In genomic region chr1:40768606-40769005, GRCm38 (mm10) we compare ENCODE assay signal across 11 mouse cellular contexts. TPM values are rescaled to one million over a fixed set of nuclear protein-coding genes. Genes with fewer than 3 reads are reported as not detected.
A peak's percentile ranks its signal among the peaks of the same experiment; 100 is the strongest.
DNase-seq lines count a peak whose midpoint lies in the region; ATAC-seq and TF ChIP-seq lines count a peak whose summit lies in the region.
"Had no signal": no experiment of that assay in that cellular context is flagged by ENCODE, and none has a peak within 500 bp of the region (broad histone marks: within the 10 kb centered on the region; RNA-seq: fewer than 3 reads in every experiment).

No protein-coding gene starts in this region.

- H3K36me3 ChIP-seq in hindbrain, embryonic 10.5 days = no peaks in the 10 kb centered on the region
- H3K36me3 ChIP-seq in hindbrain, embryonic 13.5 days = peaks cover 9% of the 10 kb centered on the region
- H3K36me3 ChIP-seq in embryonic facial prominence, embryonic 14.5 days (ENCODE audit: control insufficient read depth, insufficient read depth, low read length) = no peaks in the 10 kb centered on the region
- H3K36me3 ChIP-seq in kidney, postnatal 0 days (ENCODE audit: insufficient read depth, low read length) = 0 out of 2 replicates have a peak, but pooled peaks cover 4% of the 10 kb centered on the region
- no peaks in the 10 kb centered on the region for H3K36me3 ChIP-seq in lung, embryonic 14.5 days (ENCODE audit: insufficient read depth)
- H3K36me3 ChIP-seq: liver, embryonic 15.5 days; stomach, embryonic 15.5 days had no signal

- TF ChIP-seq CTCF in kidney, postnatal 0 days (IDR thresholded peaks at IDR 0.05; ENCODE audit: low read depth) = peak; percentile 86
- TF ChIP-seq CTCF in lung, embryonic 14.5 days (IDR thresholded peaks at IDR 0.05; ENCODE audit: low read depth) = peak; percentile 70

- H3K27me3 ChIP-seq in hindbrain, embryonic 10.5 days (ENCODE audit: insufficient read depth, poor library complexity, severe bottlenecking) = 0 out of 2 replicates have a peak, but pooled peaks cover 4% of the 10 kb centered on the region
- no peaks in the 10 kb centered on the region for H3K27me3 ChIP-seq in hindbrain, embryonic 13.5 days
- H3K27me3 ChIP-seq in embryonic facial prominence, embryonic 14.5 days (replicated peaks; ENCODE audit: control insufficient read depth, insufficient read depth, low read length) = no peaks in the 10 kb centered on the region
- no peaks in the 10 kb centered on the region for H3K27me3 ChIP-seq in kidney, postnatal 0 days (ENCODE audit: insufficient read depth, low read length)
- no peaks in the 10 kb centered on the region for H3K27me3 ChIP-seq in lung, embryonic 14.5 days (ENCODE audit: insufficient read depth, low read length)
- H3K27me3 ChIP-seq: embryonic facial prominence, embryonic 13.5 days; stomach, embryonic 15.5 days had no signal

- H3K9me3 ChIP-seq in hindbrain, embryonic 10.5 days = no peaks in the 10 kb centered on the region
- H3K9me3 ChIP-seq in hindbrain, embryonic 13.5 days = no peaks in the 10 kb centered on the region
- H3K9me3 ChIP-seq in embryonic facial prominence, embryonic 14.5 days (ENCODE audit: control insufficient read depth, low read length) = no peaks in the 10 kb centered on the region
- no peaks in the 10 kb centered on the region for H3K9me3 ChIP-seq in kidney, postnatal 0 days (replicated peaks; ENCODE audit: low read length)
- H3K9me3 ChIP-seq in lung, embryonic 14.5 days (ENCODE audit: low read depth, low read length) = no peaks in the 10 kb centered on the region
- H3K9me3 ChIP-seq: embryonic facial prominence, embryonic 13.5 days; liver, embryonic 15.5 days; stomach, embryonic 15.5 days had no signal

- no peak overlapping the region for H3K9ac ChIP-seq in hindbrain, embryonic 13.5 days
- H3K9ac ChIP-seq in embryonic facial prominence, embryonic 14.5 days (ENCODE audit: low read depth, low read length) = no peak overlapping the region
- no peak overlapping the region for H3K9ac ChIP-seq in kidney, postnatal 0 days (ENCODE audit: low read depth, low read length)
- H3K9ac ChIP-seq in lung, embryonic 14.5 days = no peak overlapping the region
- H3K9ac ChIP-seq: embryonic facial prominence, embryonic 13.5 days; liver, embryonic 15.5 days; stomach, embryonic 15.5 days had no signal

- WGBS in hindbrain, embryonic 10.5 days = 31% methylated on average over 6 of the region's 6 CpGs
- WGBS in hindbrain, embryonic 13.5 days = 27% methylated on average over 6 of the region's 6 CpGs
- 22% methylated on average over 6 of the region's 6 CpGs for WGBS in embryonic facial prominence, embryonic 14.5 days
- WGBS in kidney, postnatal 0 days = 26% methylated on average over 6 of the region's 6 CpGs
- 32% methylated on average over 6 of the region's 6 CpGs for WGBS in lung, embryonic 14.5 days

- ATAC-seq in hindbrain, embryonic 13.5 days (ENCODE audit: low FRiP score) = no peak
- no peak for ATAC-seq in embryonic facial prominence, embryonic 14.5 days (ENCODE audit: low read depth)
- peak; percentile 55 for ATAC-seq in kidney, postnatal 0 days (replicated peaks; ENCODE audit: low FRiP score, low read depth)
- ATAC-seq in lung, embryonic 14.5 days (ENCODE audit: insufficient read depth) = peak; percentile 31; the same call in 1 of the 2 replicates

- no peak overlapping the region for H3K27ac ChIP-seq in hindbrain, embryonic 10.5 days
- H3K27ac ChIP-seq in hindbrain, embryonic 13.5 days = no peak overlapping the region
- H3K27ac ChIP-seq in embryonic facial prominence, embryonic 14.5 days (replicated peaks; ENCODE audit: low read depth, low read length) = no peak overlapping the region
- H3K27ac ChIP-seq in kidney, postnatal 0 days = no peak overlapping the region
- H3K27ac ChIP-seq in lung, embryonic 14.5 days (ENCODE audit: low read depth) = no peak overlapping the region
- H3K27ac ChIP-seq: embryonic facial prominence, embryonic 13.5 days; liver, embryonic 15.5 days; stomach, embryonic 15.5 days had no signal

- H3K4me1 ChIP-seq in hindbrain, embryonic 10.5 days (replicated peaks) = 0 out of 2 replicates have a peak, but pooled peaks cover 5% of the 10 kb centered on the region
- H3K4me1 ChIP-seq in hindbrain, embryonic 13.5 days (replicated peaks) = peaks cover 5% of the 10 kb centered on the region; the same call in 1 of the 2 replicates
- H3K4me1 ChIP-seq in embryonic facial prominence, embryonic 14.5 days (ENCODE audit: control insufficient read depth, insufficient read depth, low read length) = no peaks in the 10 kb centered on the region
- 0 out of 2 replicates have a peak, but pooled peaks cover 4% of the 10 kb centered on the region for H3K4me1 ChIP-seq in kidney, postnatal 0 days (replicated peaks; ENCODE audit: insufficient read depth, low read length)
- no peaks in the 10 kb centered on the region for H3K4me1 ChIP-seq in lung, embryonic 14.5 days (ENCODE audit: insufficient read depth)
- H3K4me1 ChIP-seq: embryonic facial prominence, embryonic 13.5 days; stomach, embryonic 15.5 days had no signal

- DNase-seq in hindbrain, embryonic 10.5 days (ENCODE audit: low spot score) = peak; percentile 57
- peak; percentile 9 to 19 for DNase-seq in B cell, adult 2 months
- peak; percentile 25 to 33 for DNase-seq in adrenal gland, adult 18-20 months (ENCODE audit: low spot score in 2 of 2)
- DNase-seq in embryonic facial prominence, embryonic 14.5 days (ENCODE audit: low spot score) = peak; percentile 51
- DNase-seq in kidney, postnatal 0 days (ENCODE audit: low spot score) = peak; percentile 68
- peak; percentile 65 for DNase-seq in lung, embryonic 14.5 days
- peak; percentile 30 for DNase-seq in thymus, postnatal 25 days

- no peak overlapping the region for H3K4me3 ChIP-seq in hindbrain, embryonic 10.5 days
- no peak overlapping the region for H3K4me3 ChIP-seq in hindbrain, embryonic 13.5 days
- H3K4me3 ChIP-seq in embryonic facial prominence, embryonic 14.5 days (ENCODE audit: low read depth, low read length) = no peak overlapping the region
- H3K4me3 ChIP-seq in kidney, postnatal 0 days (replicated peaks; ENCODE audit: low read depth, low read length) = no peak overlapping the region
- no peak overlapping the region for H3K4me3 ChIP-seq in lung, embryonic 14.5 days (ENCODE audit: low read depth, low read length)
- H3K4me3 ChIP-seq: embryonic facial prominence, embryonic 13.5 days; liver, embryonic 15.5 days; stomach, embryonic 15.5 days had no signal

- no peak overlapping the region for H3K4me2 ChIP-seq in hindbrain, embryonic 13.5 days
- no peak overlapping the region for H3K4me2 ChIP-seq in embryonic facial prominence, embryonic 14.5 days (ENCODE audit: low read depth, low read length)
- H3K4me2 ChIP-seq in kidney, postnatal 0 days (ENCODE audit: low read length) = no peak overlapping the region
- no peak overlapping the region for H3K4me2 ChIP-seq in lung, embryonic 14.5 days
- H3K4me2 ChIP-seq: embryonic facial prominence, embryonic 13.5 days; liver, embryonic 15.5 days; stomach, embryonic 15.5 days had no signal

RNA-seq across cellular contexts. Expression of gene Mfsd9, which starts 21.9 kb away (rescaled TPM):
- 3.1 and 3.3 TPM in 2 replicates for polyA plus RNA-seq in hindbrain, embryonic 10.5 days (2016; fragmentation: Nextera tagmentation; extraction: Ambion mirVana)
- 5.3 and 5.6 TPM in 2 replicates for polyA plus RNA-seq in hindbrain, embryonic 13.5 days (2015; fragmentation: Nextera tagmentation; extraction: Ambion mirVana)
- total RNA-seq in adrenal gland, adult 18-20 months (2021) = 1 to 10 TPM; 1.6 to 2.2 TPM
- polyA plus RNA-seq in embryonic facial prominence, embryonic 14.5 days (2014; fragmentation: Nextera tagmentation; extraction: Ambion mirVana) = 4.4 and 4.6 TPM in 2 replicates
- 7.0 and 8.3 TPM in 2 replicates for polyA plus RNA-seq in kidney, postnatal 0 days (2015; fragmentation: Nextera tagmentation; extraction: Ambion mirVana)
- polyA plus RNA-seq in lung, embryonic 14.5 days (2014; fragmentation: Nextera tagmentation; extraction: Ambion mirVana) = 3.2 TPM in 2 replicates

RNA-seq across cellular contexts. Expression of gene Tmem182, which starts 36.8 kb away (rescaled TPM):
- polyA plus RNA-seq in hindbrain, embryonic 10.5 days (2016; fragmentation: Nextera tagmentation; extraction: Ambion mirVana) = not detected in 2 replicates
- 0.12 TPM in 2 replicates for polyA plus RNA-seq in hindbrain, embryonic 13.5 days (2015; fragmentation: Nextera tagmentation; extraction: Ambion mirVana)
- total RNA-seq in adrenal gland, adult 18-20 months (2021) = 10 to 100 TPM in 1 of 2 experiments, 1 to 10 TPM in 1; 1.7 to 17.0 TPM
- 10.8 and 17.2 TPM in 2 replicates for polyA plus RNA-seq in embryonic facial prominence, embryonic 14.5 days (2014; fragmentation: Nextera tagmentation; extraction: Ambion mirVana)
- polyA plus RNA-seq in kidney, postnatal 0 days (2015; fragmentation: Nextera tagmentation; extraction: Ambion mirVana) = 0.71 and 0.92 TPM in 2 replicates
- polyA plus RNA-seq in lung, embryonic 14.5 days (2014; fragmentation: Nextera tagmentation; extraction: Ambion mirVana) = 0.25 and 0.76 TPM in 2 replicates

Comparison
In these comparisons a context has a peak if more than half of its experiments do, and no peak if none do; other contexts are left out.
1. DNase-seq: peak in every context shown above with its lines; median percentile 68 in kidney, postnatal 0 days; 65 in lung, embryonic 14.5 days; 57 in hindbrain, embryonic 10.5 days; 51 in embryonic facial prominence, embryonic 14.5 days; 30 in thymus, postnatal 25 days; 29 in adrenal gland, adult 18-20 months; 14 in B cell, adult 2 months.
2. ATAC-seq: peak in kidney, postnatal 0 days (single experiment) and lung, embryonic 14.5 days (single experiment); none in hindbrain, embryonic 13.5 days (single experiment) and embryonic facial prominence, embryonic 14.5 days (single experiment).